Mouse (Mus musculus) CH12.LX (cell line): ENCODE measurements around the gene Tceal5.

Experiments
- CTCF ChIP-seq, 2 experiments: IDR thresholded peaks in 1 of 2; conservative IDR thresholded peaks in 1 of 2; 2 replicates each; pipeline ENCODE4 v1.5.1; 2011 to 2012; ENCODE audit warnings: low read depth in 2 of 2, low read length in 2 of 2, improper control_type of control experiment in 1 of 2, inconsistent platforms in 1 of 2, mild to moderate bottlenecking in 1 of 2, moderate library complexity in 1 of 2
- ETS1 ChIP-seq: conservative IDR thresholded peaks from 2 replicates; pipeline ENCODE4 v1.6.1; 2012; ENCODE audit warnings: low read depth, mild to moderate bottlenecking, inconsistent platforms, low read length, improper control_type of control experiment, moderate library complexity
- NRF1 ChIP-seq: IDR thresholded peaks from 2 replicates; pipeline ENCODE4 v1.6.1; 2014; ENCODE audit warnings: low read depth, mild to moderate bottlenecking, inconsistent platforms, low read length, improper control_type of control experiment, moderate library complexity
- POLR2A ChIP-seq: IDR thresholded peaks from 2 replicates; pipeline ENCODE4 v1.6.1; 2011; ENCODE audit warnings: low read depth, mild to moderate bottlenecking, improper control_type of control experiment, low read length
- UBTF ChIP-seq: IDR thresholded peaks from 2 replicates; pipeline ENCODE4 v1.6.1; 2012; ENCODE audit warnings: low read depth, mild to moderate bottlenecking, inconsistent platforms, low read length, improper control_type of control experiment, moderate library complexity

DNA sequence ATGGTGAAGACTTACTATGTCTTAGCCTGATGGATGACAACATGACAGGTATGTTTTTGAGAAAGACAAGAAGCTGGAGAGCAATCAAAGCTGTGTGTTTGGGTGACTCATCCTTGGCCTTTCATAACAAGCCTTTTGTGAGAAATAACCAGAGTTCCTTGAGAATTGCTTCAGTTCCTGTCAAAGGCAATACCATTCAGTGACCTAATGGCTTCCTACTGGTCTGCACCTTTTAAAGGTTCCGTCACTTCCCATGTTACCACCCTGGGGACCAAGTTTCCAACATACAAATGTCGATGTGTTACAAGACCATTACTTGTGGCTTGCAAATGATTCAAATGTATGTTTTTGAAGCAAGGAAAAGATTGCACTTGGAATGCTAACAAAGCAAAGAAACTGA, 39.5 kb upstream of the Tceal5 start:
- no peak for TF ChIP-seq NRF1
- no peak for TF ChIP-seq ETS1
- TF ChIP-seq POLR2A, result no peak
- no peak for TF ChIP-seq UBTF
- no peak for TF ChIP-seq CTCF (conservative IDR thresholded peaks at IDR 0.05 in 1 of 2, IDR thresholded peaks at IDR 0.05 in 1 of 2; ENCODE audit: low read depth in 2 of 2, low read length in 2 of 2)
